Mouse (Mus musculus) brain, embryonic 14.5 days (tissue): Measurements from ENCODE around the gene Kcne2.

Source experiments
- CTCF ChIP-seq: fragments of 200-500 bp; IDR thresholded peaks from 2 replicates; pipeline ENCODE4 v1.5.1; 2012; ENCODE audit warnings: inconsistent platforms, mild to moderate bottlenecking, moderate library complexity, borderline replicate concordance; ENCODE audit not compliant: insufficient read depth, insufficient read length; ENCODE audit errors: extremely low read depth
- POLR2A ChIP-seq: fragments of 200-500 bp; IDR thresholded peaks from 2 replicates; pipeline ENCODE4 v1.6.1; 2012; ENCODE audit warnings: mild to moderate bottlenecking, inconsistent platforms, borderline replicate concordance; ENCODE audit not compliant: poor library complexity, insufficient read depth, insufficient read length, severe bottlenecking; ENCODE audit errors: extremely low read depth

DNA sequence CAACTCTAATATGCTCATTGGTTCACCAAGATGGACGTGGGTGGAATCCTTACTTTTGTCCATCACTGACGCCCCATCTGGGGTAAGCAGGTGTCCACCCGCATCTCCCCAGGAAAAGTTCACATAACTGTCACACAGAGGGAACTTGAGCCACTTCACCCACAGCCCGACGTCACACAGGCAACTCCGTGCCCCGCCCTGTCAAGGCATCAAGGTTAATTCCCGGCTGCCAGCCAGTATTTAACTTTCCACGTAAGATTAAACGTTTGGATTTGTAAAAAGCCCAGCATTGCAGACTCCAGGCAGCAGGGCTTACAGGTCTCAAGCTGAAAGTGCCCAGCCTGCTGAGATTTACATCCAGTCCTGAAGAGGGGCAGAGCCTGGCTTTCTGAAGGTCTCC, at the start of gene Kcne2:
- TF ChIP-seq CTCF (no peak), POLR2A (no peak)
